Mouse (Mus musculus) stomach, embryonic 16.5 days (tissue): ENCODE measurements around the gene Shld1. TPM values are rescaled to one million over a fixed set of nuclear protein-coding genes. Genes with fewer than 3 reads are reported as not detected.

Experiments
- ATAC-seq: fragments of 200-750 bp; cut with Nextera tagmentation; 2 replicates; pipeline ENCODE4 v1.8.0; 2017; ENCODE audit warnings: moderate number of reproducible peaks, moderate TSS enrichment; ENCODE audit not compliant: insufficient read depth, low FRiP score
- H3K27ac ChIP-seq: fragments of 300-500 bp; sonication (generic); 2 replicates; pipeline ENCODE4 v1.5.1; 2014; ENCODE audit warnings: low read length
- H3K27me3 ChIP-seq: fragments of 300-500 bp; sonication (generic); 2 replicates; pipeline ENCODE4 v1.6.1; 2014; ENCODE audit warnings: low read length, control low read depth, mixed read lengths; ENCODE audit not compliant: control insufficient read depth, insufficient read depth
- H3K36me3 ChIP-seq: fragments of 300-500 bp; sonication (generic); 2 replicates; pipeline ENCODE4 v1.6.1; 2014; ENCODE audit warnings: low read length; ENCODE audit not compliant: control insufficient read depth, insufficient read depth
- H3K4me1 ChIP-seq: fragments of 300-500 bp; sonication (generic); 2 replicates; pipeline ENCODE4 v1.6.1; 2014; ENCODE audit warnings: low read length, control low read depth, mixed read lengths; ENCODE audit not compliant: control insufficient read depth, insufficient read depth
- H3K4me2 ChIP-seq: fragments of 300-500 bp; sonication (generic); 2 replicates; pipeline ENCODE4 v1.6.1; 2014; ENCODE audit warnings: low read depth, low read length, mixed read lengths
- H3K4me3 ChIP-seq: fragments of 300-500 bp; sonication (generic); replicated peaks from 2 replicates; pipeline ENCODE4 v1.5.1; 2014; ENCODE audit warnings: mild to moderate bottlenecking, low read length
- H3K9ac ChIP-seq: fragments of 300-500 bp; sonication (generic); 2 replicates; pipeline ENCODE4 v1.6.1; 2014; ENCODE audit warnings: low read length
- H3K9me3 ChIP-seq: fragments of 300-500 bp; sonication (generic); replicated peaks from 2 replicates; pipeline ENCODE4 v1.6.1; 2016; ENCODE audit warnings: low read length, control low read depth; ENCODE audit not compliant: control insufficient read depth
- WGBS: fragments of 180-500 bp; shearing (Covaris S2); extraction: QIAGEN DNeasy Blood & Tissue Kit; methylation state at CpG from one replicate; pipeline ENCODE4 v1.1.7; 2014; 5-methylcytosine and 5-hydroxymethylcytosine counted together
- polyA plus RNA-seq: library from polyadenylated mRNA; unstranded; fragments of >200 nt; fragmentation: Nextera tagmentation; extraction: Ambion mirVana; gene quantifications from 2 replicates; pipeline ENCODE4 v1.2.1, GENCODE M21; 2015

Gene Shld1
- polyA plus RNA-seq, 1 experiment from 2014 or later = 12.3 TPM

DNA sequence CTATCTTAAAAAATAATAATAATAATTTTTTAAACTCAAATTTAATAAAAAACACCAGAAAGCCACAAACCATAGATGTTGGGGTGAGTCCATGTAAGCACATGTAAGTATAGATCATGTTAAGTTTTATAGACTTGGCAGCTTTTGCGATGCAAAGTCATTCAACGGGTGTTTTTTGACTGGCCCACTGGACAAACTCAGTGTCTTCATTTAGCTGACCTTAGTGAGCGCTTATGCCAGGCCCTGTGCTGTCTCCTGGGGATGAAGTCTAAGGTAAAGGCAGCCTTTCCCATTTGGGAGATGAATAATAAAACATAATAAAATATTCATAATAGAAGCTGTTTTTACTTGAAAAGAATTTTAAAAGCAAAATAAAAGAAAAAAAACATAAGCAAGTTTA is 28.2 kb downstream of the Shld1 start:
- Histone ChIP-seq H3K36me3 (no peaks in the 10 kb centered on the region), H3K4me3 (no peak overlapping the region), H3K4me1 (no peaks in the 10 kb centered on the region), H3K9ac (no peak overlapping the region), H3K27ac (no peak overlapping the region), H3K9me3 (no peaks in the 10 kb centered on the region), H3K4me2 (no peak overlapping the region), H3K27me3 (no peaks in the 10 kb centered on the region)
- 87% methylated on average over 3 of the region's 3 CpGs for WGBS
- no peak for ATAC-seq

DNA sequence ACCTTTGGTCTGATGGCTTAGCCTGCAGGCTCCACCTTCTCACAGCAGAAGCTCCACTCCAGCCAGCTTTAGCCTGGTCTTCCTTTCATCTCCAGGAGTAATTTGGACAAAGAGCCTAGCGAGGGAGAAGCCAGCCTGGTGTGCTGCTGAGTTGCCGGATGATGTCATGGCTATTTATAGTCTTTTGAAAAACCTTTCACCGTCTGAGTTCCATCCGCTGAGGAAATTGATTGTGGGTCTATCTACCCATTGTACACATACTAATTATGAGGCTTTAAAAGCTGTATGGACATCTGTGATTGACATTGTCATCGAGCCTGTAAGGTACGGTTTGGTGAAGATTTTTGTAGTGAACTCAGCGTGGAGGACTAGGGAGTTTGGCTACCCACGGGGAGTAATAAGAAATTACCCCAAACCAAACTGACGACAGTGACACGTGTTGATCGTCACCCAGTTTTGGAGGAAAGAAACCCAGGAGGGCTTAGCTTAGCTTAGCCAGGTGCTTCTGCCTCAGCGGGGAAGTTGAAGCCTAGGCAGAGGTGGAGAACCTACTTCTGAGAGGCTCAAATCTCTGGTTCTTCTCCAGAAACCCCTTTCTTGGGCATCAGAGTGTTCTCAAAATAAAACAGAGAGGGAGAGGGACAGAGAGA is 28.8 kb downstream of the Shld1 start:
- Histone ChIP-seq H3K36me3 (no peaks in the 10 kb centered on the region), H3K4me1 (no peaks in the 10 kb centered on the region), H3K27ac (no peak overlapping the region), H3K4me2 (no peak overlapping the region), H3K9me3 (no peaks in the 10 kb centered on the region), H3K27me3 (no peaks in the 10 kb centered on the region), H3K4me3 (no peak overlapping the region), H3K9ac (no peak overlapping the region)
- 61% methylated on average over 12 of the region's 12 CpGs for WGBS
- ATAC-seq = no peak

DNA sequence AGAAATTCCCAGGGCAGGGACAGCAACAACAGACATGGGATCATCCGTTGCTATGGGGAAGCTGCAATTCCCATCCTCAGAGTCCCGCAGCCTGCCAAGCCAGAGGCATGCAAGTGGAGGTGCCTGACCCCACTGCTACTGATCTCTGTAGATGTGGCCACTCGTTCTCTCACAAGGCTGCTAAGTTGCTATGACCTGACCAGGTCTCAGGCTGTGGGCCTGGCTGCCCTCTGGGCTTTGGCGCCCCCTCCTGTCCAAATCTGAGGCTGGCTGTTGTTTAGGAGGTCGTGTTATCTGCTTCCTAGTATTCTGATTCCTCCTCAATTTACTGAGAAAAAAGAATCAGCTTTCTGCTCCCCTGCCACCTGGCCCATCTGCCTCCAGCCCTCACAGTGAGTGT is 29.4 kb downstream of the Shld1 start:
- Histone ChIP-seq H3K4me3 (no peak overlapping the region), H3K9ac (no peak overlapping the region), H3K4me2 (no peak overlapping the region), H3K4me1 (no peaks in the 10 kb centered on the region), H3K27ac (no peak overlapping the region), H3K9me3 (no peaks in the 10 kb centered on the region), H3K27me3 (no peaks in the 10 kb centered on the region), H3K36me3 (no peaks in the 10 kb centered on the region)
- 32% methylated on average over 5 of the region's 5 CpGs for WGBS
- no peak; the same call in 1 of the 2 replicates for ATAC-seq

DNA sequence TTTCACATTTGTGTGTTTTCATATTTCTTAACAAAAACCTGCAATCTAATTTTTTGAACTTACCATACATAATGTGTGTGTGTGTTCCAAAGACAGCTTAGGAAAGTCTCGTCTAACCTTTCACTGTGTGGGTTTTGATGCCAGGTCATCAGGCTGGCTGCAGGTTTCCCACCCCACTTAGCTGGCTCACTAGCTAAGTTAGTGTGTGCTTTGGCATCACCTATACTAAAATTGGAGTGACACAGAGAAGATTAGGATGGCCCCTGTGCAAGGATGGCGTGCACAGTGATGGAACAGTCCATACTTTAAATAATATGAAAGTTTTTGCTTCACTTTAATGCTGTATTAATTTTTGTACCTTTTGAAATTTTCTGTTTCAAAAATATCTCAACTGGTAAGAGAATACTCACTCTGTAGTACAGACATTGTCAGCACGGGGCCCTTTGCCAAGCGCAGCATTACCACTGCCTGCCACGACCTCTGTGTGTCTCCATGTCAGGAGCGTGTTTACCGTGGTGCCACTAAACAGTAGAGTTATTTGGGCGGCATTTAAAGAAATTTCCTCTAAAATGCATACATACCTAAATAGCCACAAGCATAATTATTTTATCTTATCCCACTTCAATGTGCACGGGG is 30.3 kb downstream of the Shld1 start:
- Histone ChIP-seq H3K9ac (no peak overlapping the region), H3K9me3 (no peaks in the 10 kb centered on the region), H3K4me2 (no peak overlapping the region), H3K4me1 (no peaks in the 10 kb centered on the region), H3K36me3 (no peaks in the 10 kb centered on the region), H3K27me3 (no peaks in the 10 kb centered on the region), H3K4me3 (no peak overlapping the region), H3K27ac (no peak overlapping the region)
- WGBS = 90% methylated on average over 9 of the region's 9 CpGs
- ATAC-seq = no peak

DNA sequence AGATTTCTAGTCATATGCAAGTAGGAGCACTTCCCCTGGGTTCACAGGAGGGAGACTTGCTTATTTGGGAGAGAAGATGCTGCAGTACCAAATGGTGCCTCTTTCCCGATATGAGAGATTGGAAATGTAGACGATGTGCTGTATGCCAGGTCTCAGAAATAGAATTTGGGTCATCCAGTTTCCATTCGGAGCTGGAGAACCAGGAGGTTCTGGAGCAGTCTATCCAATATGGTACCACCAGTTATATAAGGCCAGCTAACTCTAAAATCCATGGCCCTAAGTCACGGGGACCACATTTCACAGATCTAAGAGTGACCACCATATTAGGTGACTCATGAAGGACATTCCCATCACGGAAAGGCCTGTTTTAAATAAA is 30.8 kb downstream of the Shld1 start:
- Histone ChIP-seq H3K9ac (no peak overlapping the region), H3K4me3 (no peak overlapping the region), H3K27ac (no peak overlapping the region), H3K9me3 (no peaks in the 10 kb centered on the region), H3K4me1 (no peaks in the 10 kb centered on the region), H3K4me2 (no peak overlapping the region), H3K27me3 (no peaks in the 10 kb centered on the region), H3K36me3 (no peaks in the 10 kb centered on the region)
- ATAC-seq = no peak
- WGBS = 89% methylated on average over 5 of the region's 5 CpGs

DNA sequence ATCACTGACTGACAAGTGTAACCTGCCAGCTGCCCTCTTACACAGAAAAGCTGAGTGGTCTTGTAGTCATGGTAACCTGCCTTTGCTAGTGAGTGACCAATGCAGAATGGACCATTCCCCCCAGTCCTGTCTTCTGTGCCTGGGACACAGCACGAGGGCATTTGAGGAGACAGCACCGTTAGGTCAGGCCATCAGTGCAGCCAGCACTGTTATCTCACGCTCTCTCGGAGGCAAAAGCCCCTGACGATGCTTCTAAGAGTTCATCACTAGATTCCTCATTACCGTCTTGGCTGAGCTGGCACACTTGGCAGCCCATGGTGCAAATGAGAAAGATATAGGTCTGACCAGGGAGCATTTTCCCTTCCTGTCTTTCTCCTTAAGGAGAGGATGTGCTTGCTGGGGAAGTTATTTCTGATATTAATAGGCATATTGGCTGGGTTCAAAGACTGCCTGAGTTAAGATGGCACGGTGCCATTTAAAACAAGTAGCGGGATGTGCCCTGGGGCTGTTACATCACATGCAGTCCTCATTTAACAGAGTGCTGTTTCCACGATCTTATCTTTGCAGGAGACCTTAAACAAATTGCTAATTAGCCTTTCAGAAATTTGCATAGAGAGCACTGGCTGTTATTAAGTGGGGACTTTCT is 34.3 kb downstream of the Shld1 start:
- Histone ChIP-seq H3K9ac (no peak overlapping the region), H3K36me3 (no peaks in the 10 kb centered on the region), H3K4me1 (no peaks in the 10 kb centered on the region), H3K27ac (no peak overlapping the region), H3K9me3 (no peaks in the 10 kb centered on the region), H3K4me3 (no peak overlapping the region), H3K27me3 (no peaks in the 10 kb centered on the region), H3K4me2 (no peak overlapping the region)
- ATAC-seq = no peak
- 66% methylated on average over 9 of the region's 9 CpGs for WGBS

DNA sequence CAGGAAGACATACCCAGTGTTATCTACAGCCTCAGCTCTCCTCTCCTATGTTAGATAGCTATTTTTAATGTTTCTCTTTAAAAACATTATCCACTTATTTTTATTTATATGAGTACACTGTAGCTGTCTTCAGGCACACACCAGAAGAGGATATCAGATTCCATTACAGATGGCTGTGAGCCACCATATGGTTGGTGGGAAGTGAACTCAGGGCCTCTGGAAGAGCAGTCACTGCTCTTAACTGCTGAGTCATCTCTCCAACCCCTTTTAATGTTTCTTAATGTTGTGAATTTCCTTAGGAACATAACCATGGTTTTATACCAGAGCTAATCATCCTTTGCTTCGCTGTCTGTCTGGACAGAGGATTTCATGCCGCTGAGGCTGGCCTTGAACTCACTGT is 35.1 kb downstream of the Shld1 start:
- no peaks in the 10 kb centered on the region for H3K4me1 ChIP-seq
- H3K4me2 ChIP-seq = no peak overlapping the region
- no peak overlapping the region for H3K27ac ChIP-seq
- ATAC-seq = no peak
- no peaks in the 10 kb centered on the region for H3K27me3 ChIP-seq
- H3K36me3 ChIP-seq = no peaks in the 10 kb centered on the region
- H3K9ac ChIP-seq = no peak overlapping the region
- no peak overlapping the region for H3K4me3 ChIP-seq
- WGBS = 97% methylated on average over 2 of the region's 2 CpGs
- no peaks in the 10 kb centered on the region for H3K9me3 ChIP-seq

DNA sequence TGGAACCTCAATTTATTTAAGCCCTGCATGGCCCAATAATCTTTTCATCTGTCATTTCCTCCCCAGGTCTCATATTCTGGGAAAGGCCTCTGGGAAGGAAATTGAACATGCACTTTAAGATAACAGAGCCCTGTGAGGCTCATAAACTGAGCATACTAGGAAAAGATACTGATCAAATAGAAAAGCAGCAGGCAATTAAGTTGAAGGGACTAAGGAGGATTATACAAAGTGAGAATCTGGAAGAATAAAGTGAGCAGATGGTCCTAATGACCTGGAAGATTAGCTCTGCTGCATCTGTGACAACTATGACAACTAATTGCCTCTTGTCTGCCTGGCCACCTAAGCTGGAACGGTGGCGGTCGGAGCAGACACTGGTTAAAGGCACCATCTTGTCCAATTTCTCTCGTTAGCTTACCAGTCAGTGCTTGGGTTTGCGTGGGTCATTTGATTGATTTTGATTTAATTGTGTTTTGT is 37.3 kb downstream of the Shld1 start:
- Histone ChIP-seq H3K36me3 (no peaks in the 10 kb centered on the region), H3K4me1 (no peaks in the 10 kb centered on the region), H3K4me2 (no peak overlapping the region), H3K9me3 (no peaks in the 10 kb centered on the region), H3K4me3 (no peak overlapping the region), H3K27ac (no peak overlapping the region), H3K27me3 (no peaks in the 10 kb centered on the region), H3K9ac (no peak overlapping the region)
- no peak for ATAC-seq
- WGBS = 78% methylated on average over 5 of the region's 5 CpGs

DNA sequence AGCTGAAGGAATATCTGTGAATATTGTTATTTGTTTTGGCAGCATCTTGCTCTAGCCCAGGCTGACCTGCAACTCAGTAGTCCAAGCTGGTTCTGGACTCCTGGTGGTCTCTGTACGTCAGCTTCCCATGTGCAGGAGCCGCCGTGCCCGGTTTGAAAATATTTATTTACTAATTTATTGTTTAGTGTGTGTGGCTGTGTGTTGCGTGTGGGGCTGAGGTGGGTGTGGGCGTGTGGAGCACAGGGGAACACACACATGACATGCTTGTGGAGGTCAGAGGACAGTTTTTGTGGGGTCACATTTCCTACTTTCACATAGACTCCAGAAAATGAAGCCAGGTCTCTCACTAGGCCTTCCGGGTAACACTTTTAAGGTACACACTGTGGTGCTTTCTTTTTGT is 37.8 kb downstream of the Shld1 start:
- no peak for ATAC-seq
- H3K9ac ChIP-seq = no peak overlapping the region
- no peak overlapping the region for H3K4me2 ChIP-seq
- no peaks in the 10 kb centered on the region for H3K27me3 ChIP-seq
- 91% methylated on average over 7 of the region's 7 CpGs for WGBS
- H3K9me3 ChIP-seq = no peaks in the 10 kb centered on the region
- H3K4me1 ChIP-seq = no peaks in the 10 kb centered on the region
- no peak overlapping the region for H3K4me3 ChIP-seq
- no peak overlapping the region for H3K27ac ChIP-seq
- no peaks in the 10 kb centered on the region for H3K36me3 ChIP-seq
